Mouse (Mus musculus) intestine, postnatal 0 days (tissue): ENCODE measurements at regions not wholly inside any gene's neighbourhood (a gene's known extent, or its start where the extent isn't known, plus 50 kb on each side); places are given as distances from the start of the nearest gene placed in this dataset.

ENCODE experiments used
- ATAC-seq: fragments of 200-750 bp; cut with Nextera tagmentation; 2 replicates; pipeline ENCODE4 v1.8.0; 2017; ENCODE audit warnings: mild to moderate bottlenecking, moderate TSS enrichment, moderate library complexity
- H3K27ac ChIP-seq: fragments of 300-500 bp; sonication (generic); 2 replicates; pipeline ENCODE4 v1.5.1; 2014; ENCODE audit warnings: mild to moderate bottlenecking, low read depth, low read length, moderate library complexity
- H3K27me3 ChIP-seq: fragments of 300-500 bp; sonication (generic); replicated peaks from 2 replicates; pipeline ENCODE4 v1.6.1; 2014; ENCODE audit warnings: low read length, mixed read lengths; ENCODE audit not compliant: control insufficient read depth, insufficient read depth
- H3K36me3 ChIP-seq: fragments of 300-500 bp; sonication (generic); 2 replicates; pipeline ENCODE4 v1.6.1; 2014; ENCODE audit warnings: mild to moderate bottlenecking, moderate library complexity; ENCODE audit not compliant: control insufficient read depth, insufficient read depth
- H3K4me1 ChIP-seq: fragments of 300-500 bp; sonication (generic); replicated peaks from 2 replicates; pipeline ENCODE4 v1.6.1; 2014; ENCODE audit warnings: antibody characterized with exemption, low read length, mixed read lengths; ENCODE audit not compliant: control insufficient read depth, insufficient read depth
- H3K4me2 ChIP-seq: fragments of 300-500 bp; sonication (generic); replicated peaks from 2 replicates; pipeline ENCODE4 v1.6.1; 2014; ENCODE audit warnings: low read depth, mild to moderate bottlenecking, moderate library complexity
- H3K4me3 ChIP-seq: fragments of 300-500 bp; sonication (generic); 2 replicates; pipeline ENCODE4 v1.5.1; 2014; ENCODE audit warnings: low read depth, low read length
- H3K9ac ChIP-seq: fragments of 300-500 bp; sonication (generic); 2 replicates; pipeline ENCODE4 v1.6.1; 2014; ENCODE audit warnings: mild to moderate bottlenecking, low read depth, low read length
- H3K9me3 ChIP-seq: fragments of 300-500 bp; sonication (generic); 2 replicates; pipeline ENCODE4 v1.6.1; 2016; ENCODE audit warnings: mixed run types; ENCODE audit not compliant: control insufficient read depth
- CTCF ChIP-seq: sonication (generic); IDR thresholded peaks from 2 replicates; pipeline ENCODE4 v1.5.1; 2016; ENCODE audit warnings: low read depth, mild to moderate bottlenecking, control low read depth, antibody characterized with exemption, moderate library complexity
- WGBS: fragments of 180-500 bp; shearing (Covaris S2); extraction: QIAGEN DNeasy Blood & Tissue Kit; methylation state at CpG from one replicate; pipeline ENCODE4 v1.1.7; 2014; 5-methylcytosine and 5-hydroxymethylcytosine counted together

DNA sequence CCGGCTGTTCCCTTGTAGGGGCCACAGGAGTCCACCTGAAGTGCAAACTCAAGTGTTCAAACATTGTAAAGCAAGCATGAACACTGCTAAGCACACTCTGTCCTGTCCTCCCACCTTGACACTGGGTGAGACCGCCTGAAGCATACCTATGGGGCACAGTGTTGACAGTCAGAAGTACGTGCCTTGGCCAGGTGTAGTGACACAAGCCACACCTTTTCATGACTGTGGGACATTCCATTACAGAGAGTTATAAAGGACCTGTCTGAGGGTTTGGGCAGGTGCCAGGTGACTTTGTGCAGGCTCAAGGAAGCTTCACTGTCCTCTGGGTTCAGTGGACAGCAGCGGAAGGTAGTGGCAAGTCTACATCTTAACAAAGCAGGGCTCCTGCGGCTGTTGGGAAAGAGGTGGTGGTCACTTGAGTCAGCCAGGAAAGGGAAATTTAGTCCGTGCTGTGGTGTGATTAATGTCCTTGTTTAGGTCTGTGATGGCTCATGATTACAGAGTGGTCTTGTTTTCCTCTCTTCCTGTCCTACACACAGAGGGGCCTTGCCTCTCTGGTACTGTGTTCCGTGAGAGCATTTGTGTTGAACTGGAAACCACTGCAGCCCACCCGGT lies 112.5 kb downstream of the Nufip1 start:
- no peaks in the 10 kb centered on the region for H3K9me3 ChIP-seq
- no peaks in the 10 kb centered on the region for H3K36me3 ChIP-seq
- TF ChIP-seq CTCF: no peak
- no peak overlapping the region for H3K9ac ChIP-seq
- WGBS: 35% methylated on average over 8 of the region's 8 CpGs
- H3K4me3 ChIP-seq: no peak overlapping the region
- H3K27me3 ChIP-seq: no peaks in the 10 kb centered on the region
- no peaks in the 10 kb centered on the region; the same call in 1 of the 2 replicates for H3K4me1 ChIP-seq
- H3K27ac ChIP-seq: no peak overlapping the region
- no peak overlapping the region for H3K4me2 ChIP-seq
- ATAC-seq: peak; percentile 94

DNA sequence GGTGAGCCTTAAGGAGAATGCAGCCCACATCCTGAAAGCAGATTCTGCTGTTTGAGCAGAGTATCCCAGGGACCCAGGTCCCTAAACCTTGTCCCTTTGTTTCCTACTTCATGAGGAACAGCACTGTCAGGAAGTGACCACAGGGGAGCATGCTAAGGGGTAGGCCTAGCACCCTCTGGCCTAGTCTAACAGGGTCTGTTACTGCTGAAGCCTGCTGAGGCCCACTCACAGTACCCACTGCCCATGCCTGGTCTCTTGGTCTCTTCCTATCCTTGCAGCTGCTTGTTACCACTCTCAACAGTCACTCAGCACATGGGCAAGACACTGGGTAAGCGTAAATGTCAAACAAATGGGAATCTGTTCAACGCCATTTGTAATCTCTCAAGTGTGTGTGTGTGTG lies 113.2 kb downstream of the Nufip1 start:
- H3K9ac ChIP-seq: no peak overlapping the region
- H3K36me3 ChIP-seq: no peaks in the 10 kb centered on the region
- H3K9me3 ChIP-seq: no peaks in the 10 kb centered on the region
- no peak for TF ChIP-seq CTCF
- H3K4me3 ChIP-seq: no peak overlapping the region
- H3K27me3 ChIP-seq: no peaks in the 10 kb centered on the region
- no peaks in the 10 kb centered on the region; the same call in 1 of the 2 replicates for H3K4me1 ChIP-seq
- no peak for ATAC-seq
- 91% methylated on average over 2 of the region's 2 CpGs for WGBS
- H3K27ac ChIP-seq: no peak overlapping the region
- H3K4me2 ChIP-seq: no peak overlapping the region

DNA sequence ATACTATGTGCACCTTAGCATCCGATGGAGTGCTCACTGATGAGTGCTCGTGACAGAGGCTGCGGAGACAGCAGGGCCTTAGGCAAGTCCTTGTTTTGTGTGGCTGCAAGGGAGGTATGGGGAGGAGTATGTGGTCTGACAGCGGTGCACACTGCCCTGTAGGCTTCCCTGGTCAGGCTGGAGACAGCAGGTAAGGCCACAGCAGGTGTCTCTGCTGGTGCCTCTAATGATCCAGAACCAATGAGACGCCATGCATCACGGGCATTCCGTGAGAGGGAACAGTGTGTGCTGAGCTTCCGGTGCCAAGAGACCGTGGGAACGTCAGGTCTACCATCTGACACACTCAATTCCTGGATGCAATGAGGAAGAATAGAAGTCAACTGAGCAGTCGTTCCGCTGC lies 114.8 kb downstream of the Nufip1 start:
- H3K27me3 ChIP-seq: no peaks in the 10 kb centered on the region
- H3K27ac ChIP-seq: no peak overlapping the region
- no peak for TF ChIP-seq CTCF
- H3K9ac ChIP-seq: no peak overlapping the region
- H3K4me1 ChIP-seq: no peaks in the 10 kb centered on the region; the same call in 1 of the 2 replicates
- no peak overlapping the region for H3K4me2 ChIP-seq
- no peak for ATAC-seq
- H3K36me3 ChIP-seq: no peaks in the 10 kb centered on the region
- WGBS: 82% methylated on average over 12 of the region's 12 CpGs
- no peak overlapping the region for H3K4me3 ChIP-seq
- H3K9me3 ChIP-seq: no peaks in the 10 kb centered on the region

DNA sequence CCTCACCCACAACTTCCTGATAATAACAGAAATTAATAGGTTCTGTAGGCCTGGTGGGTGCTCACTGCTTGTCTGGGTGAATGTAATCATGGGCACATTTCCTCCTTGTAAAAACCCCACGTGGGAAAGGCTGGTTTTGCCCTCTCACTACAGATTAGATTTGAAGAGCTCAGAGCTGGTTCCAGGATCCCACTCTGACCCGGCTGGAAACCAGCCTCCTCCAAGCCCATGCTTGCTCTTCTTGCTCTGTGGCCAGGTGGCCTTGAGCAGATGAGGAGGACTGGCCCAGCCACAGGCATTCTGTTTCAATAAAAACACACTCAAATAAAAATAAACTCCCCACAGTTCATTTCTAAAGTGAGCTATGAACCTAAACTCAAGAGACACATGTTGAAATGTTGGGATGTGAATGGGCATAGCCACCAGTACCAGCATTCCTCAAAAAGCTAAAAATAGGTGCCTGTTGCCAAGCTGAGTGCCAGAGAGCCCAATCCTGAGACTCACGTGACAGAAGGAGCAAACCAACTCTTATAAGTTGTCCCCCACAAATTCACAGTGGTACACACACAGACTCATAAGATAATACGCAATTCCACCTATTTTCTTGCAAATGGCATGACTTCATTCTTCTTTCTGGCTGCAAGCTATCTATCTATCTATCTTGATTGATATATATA lies 116.1 kb downstream of the Nufip1 start:
- Histone ChIP-seq H3K4me2 (no peak overlapping the region), H3K27me3 (no peaks in the 10 kb centered on the region), H3K9me3 (no peaks in the 10 kb centered on the region), H3K4me1 (no peaks in the 10 kb centered on the region; the same call in 1 of the 2 replicates), H3K9ac (no peak overlapping the region), H3K27ac (no peak overlapping the region), H3K36me3 (no peaks in the 10 kb centered on the region), H3K4me3 (no peak overlapping the region)
- ATAC-seq: no peak
- no peak for TF ChIP-seq CTCF
- 76% methylated on average over 4 of the region's 4 CpGs for WGBS

DNA sequence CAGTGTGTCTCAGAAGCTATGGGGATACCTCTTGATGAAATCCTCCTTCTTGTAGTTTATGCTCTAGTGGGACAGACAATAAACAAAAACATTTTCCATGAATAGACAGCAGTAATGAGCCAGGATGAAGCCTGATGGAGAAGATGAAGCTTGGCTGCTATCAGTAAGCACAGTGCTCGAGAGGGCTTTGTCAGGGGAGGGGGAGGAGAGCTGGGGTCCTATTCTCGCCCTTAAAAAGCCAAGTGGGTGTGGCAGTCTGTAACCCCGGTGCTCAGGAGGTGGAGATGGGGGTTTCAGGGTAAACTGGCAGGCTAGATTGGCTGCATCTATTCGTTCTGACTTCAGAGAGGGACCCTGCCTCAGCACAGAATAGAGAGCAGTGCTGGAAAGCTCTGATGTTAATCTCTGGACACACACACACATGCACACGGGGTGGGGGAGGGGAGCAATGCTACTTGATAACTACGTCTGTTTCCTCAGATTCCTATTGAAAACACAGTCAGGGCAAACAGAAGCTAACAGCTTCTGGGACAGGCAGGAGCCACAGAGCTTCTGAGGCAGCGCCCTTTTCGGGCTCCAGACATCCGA lies 118.4 kb downstream of the Nufip1 start:
- H3K9ac ChIP-seq: no peak overlapping the region
- H3K9me3 ChIP-seq: no peaks in the 10 kb centered on the region
- no peak overlapping the region for H3K4me2 ChIP-seq
- no peak overlapping the region for H3K4me3 ChIP-seq
- H3K27me3 ChIP-seq: no peaks in the 10 kb centered on the region
- WGBS: 57% methylated on average over 9 of the region's 9 CpGs
- no peaks in the 10 kb centered on the region for H3K4me1 ChIP-seq
- no peak for TF ChIP-seq CTCF
- no peaks in the 10 kb centered on the region for H3K36me3 ChIP-seq
- ATAC-seq: no peak
- H3K27ac ChIP-seq: no peak overlapping the region

DNA sequence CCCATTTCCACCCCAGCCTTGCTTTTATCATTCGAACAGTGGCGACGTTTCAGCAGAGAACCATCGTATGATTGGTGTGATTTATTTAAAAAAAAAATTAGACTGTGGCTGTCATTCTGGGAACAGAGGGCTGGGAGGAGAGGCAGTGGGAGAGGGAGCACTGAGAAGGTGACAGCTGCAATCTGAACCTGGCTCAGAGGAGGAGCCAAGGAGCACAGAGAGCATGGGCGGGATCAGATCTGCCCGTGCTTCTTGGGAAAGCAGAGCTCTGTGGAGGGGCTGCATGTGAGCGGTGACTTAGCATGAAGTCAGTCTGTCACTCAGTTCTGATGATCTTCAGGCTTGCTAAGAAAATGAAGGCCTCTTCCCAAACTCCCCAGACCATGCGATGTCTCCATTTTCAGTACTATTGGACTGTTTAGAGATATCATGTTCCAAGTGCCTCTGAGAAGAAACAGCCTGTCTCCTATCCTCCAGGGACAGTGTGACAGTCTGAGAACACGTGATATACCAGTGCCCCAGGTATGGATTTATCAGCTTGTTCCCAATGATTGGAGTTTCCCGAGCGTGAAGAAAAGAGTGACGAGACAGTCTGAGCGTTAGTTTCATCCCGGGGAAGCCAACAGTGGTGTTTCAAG lies 129.3 kb downstream of the Nufip1 start:
- Histone ChIP-seq H3K9me3 (no peaks in the 10 kb centered on the region), H3K4me2 (no peak overlapping the region), H3K4me3 (no peak overlapping the region), H3K9ac (no peak overlapping the region), H3K27ac (no peak overlapping the region), H3K27me3 (no peaks in the 10 kb centered on the region), H3K4me1 (no peaks in the 10 kb centered on the region), H3K36me3 (no peaks in the 10 kb centered on the region)
- 80% methylated on average over 14 of the region's 14 CpGs for WGBS
- no peak for ATAC-seq
- no peak for TF ChIP-seq CTCF
